Mouse (Mus musculus): ENCODE data around the gene Msl1.

Msl1 gene

GRCm38 (mm10) chr11:98839402-98839801 is 44.1 kb downstream of the Msl1 start:
- no peak for DNase-seq (ENCODE audit: low spot score)

DNA sequence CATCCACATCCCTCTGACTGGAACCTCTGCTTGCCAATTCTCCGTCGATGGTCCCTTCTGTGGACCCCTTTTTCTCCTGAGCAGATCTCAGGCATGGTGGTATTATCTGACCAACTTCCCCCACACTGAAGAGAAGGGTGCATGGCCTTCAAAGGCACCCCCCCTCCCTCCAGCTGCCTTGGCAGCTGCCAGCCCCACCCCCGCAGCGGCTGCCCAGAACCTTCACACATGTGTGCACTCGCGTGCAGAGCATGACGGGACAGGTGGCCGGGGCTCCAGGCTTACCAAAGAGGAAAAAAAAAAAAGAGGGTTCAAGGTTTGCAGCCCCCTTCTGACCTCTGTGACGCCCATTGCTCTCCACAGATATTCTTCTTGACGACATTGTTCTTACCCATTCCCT is 44.6 kb downstream of the Msl1 start:
- DNase-seq (ENCODE audit: low spot score), result no peak

DNA sequence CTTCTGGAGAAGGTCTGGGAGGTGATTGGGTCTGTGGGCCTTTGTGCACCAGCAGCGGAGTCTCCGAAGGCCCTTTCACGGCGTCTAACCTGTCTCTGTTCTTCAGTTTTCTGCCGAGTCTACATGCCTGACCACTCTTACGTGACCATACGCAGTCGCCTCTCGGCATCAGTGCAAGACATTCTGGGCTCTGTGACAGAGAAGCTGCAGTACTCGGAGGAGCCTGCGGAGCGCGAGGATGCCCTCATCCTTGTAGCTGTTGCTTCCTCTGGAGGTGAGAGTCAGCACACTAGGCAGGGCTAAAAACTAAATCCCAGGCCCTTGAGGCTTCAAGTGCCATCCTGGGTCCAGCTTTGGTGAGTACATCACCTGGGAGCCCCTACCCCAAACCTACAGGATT is 50.7 kb downstream of the Msl1 start:
- no peak for DNase-seq (ENCODE audit: low spot score)

DNA sequence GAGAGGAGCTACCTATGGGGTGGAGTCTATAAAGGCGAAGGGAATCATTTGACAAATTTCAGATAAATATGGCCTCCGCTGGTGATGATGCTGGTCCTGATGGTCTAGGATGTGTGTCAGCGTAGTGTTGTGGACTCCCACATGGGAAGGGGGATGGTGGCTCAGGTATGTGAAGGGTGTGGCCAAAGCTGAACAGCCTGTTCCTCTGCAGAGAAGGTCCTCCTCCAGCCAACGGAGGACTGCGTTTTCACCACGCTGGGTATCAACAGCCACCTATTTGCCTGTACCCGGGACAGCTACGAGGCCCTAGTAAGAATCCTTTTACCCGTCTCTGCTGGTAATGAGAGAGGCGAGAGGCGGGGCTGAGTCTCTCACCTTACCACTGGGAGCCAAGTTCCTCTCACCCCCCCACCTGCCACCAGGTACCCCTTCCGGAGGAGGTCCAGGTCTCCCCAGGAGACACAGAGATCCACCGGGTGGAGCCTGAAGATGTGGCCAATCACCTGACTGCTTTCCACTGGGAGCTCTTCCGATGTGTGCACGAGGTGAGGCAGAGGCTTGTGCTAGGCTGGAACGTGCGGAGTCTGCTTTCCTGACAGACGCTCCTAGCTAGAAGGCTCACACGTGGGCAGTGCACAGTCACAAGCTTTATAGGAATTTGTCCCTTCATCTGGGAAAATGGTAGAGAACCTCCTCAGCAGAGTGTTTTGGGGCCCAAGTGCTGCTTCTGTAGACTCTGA is 51.7 kb downstream of the Msl1 start:
- no peak for DNase-seq (ENCODE audit: low spot score)

DNA sequence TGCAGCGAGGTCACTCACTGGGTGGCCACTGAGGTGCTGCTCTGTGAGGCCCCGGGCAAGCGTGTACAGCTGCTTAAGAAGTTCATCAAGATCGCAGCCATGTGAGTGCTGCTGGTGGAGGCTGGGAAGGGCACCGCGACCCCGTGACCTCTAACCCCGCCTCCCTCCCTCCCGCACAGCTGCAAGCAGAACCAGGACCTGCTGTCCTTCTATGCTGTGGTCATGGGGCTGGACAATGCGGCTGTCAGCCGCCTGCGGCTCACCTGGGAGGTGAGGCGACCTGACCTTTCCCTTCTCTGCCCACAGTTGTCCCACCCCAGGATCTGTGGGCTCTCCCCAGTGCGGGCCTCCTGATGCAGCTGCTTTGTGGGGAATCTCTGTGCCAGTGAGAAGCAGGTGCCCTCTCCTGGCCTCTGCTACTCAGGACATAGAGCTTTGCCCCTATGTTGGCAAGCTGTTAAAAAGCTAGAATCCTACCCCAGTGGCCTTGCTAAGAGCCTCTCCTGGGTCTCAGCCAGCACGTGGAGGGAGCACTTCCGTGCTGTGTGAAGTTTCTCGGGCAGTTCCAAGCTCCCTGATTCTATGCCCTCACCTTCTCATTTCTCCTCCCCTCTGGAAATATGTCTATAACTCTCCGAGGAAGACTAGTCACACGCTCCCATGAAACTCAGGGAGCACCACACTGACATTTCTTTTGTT is 54.0 kb downstream of the Msl1 start:
- DNase-seq (ENCODE audit: low spot score), result no peak

DNA sequence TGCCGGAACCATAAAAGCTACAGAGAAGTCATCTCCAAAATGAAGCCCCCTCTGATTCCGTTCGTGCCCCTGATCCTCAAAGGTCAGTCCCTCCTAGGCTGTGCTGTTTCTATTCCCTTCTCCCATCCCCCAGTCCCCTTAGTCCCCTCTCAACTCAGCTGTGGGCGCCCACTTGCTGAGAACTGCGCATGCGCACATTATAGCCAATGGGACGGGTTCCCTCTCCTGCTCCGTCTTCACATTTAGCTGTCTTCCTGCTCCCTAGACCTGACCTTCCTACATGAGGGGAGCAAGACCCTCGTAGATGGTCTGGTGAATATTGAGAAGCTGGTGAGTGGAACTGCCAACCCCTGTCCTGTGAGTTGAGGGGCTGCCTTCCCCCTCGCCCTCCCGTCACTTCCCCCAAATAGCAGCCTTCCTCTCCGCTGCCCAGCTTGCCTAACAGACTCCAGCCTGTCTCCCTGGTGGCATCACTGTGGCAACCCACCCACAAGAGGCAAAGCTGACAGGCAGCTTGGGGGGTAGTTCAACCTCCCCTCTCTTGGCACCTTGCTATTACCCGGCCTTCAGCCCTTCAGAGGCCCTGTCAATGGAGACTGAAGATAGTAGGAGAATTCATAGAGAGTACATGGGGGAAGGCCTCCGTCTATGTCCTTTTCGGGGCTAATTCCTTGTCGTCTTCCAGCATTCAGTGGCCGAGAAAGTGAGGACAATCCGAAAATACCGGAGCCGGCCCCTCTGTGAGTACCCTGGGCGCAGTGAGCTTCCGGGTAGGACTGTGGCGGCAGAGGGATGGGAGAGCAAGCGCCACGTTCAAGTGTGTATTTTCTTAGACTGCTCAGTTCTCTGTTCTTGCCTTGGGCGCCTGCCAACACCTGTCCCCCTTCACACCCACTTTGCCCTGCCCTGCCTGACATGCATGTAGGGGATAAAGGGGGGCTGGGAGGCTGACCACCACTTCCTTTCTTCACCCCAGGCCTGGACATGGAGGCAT is 55.1 kb downstream of the Msl1 start:
- no peak for DNase-seq (ENCODE audit: low spot score)

DNA sequence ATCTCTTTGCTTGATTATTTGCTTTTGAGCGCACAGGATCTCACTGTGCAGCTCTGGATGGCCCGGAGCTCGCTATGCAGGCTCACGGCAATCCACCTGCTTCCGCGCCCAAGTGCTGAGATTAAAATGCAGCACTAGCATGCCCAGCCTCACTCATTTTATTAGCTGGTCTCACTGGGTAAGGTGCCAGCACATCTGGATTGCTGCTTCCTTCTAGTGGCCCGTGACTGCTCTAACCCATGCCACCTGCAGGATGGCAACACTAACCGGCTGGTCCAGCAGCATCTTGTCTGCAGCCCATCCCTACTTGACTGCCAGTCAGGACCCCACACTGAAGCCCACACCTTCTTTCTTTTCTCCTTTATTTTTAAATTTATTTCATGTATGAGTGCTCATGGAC is 58.8 kb downstream of the Msl1 start:
- DNase-seq (ENCODE audit: low spot score), result no peak

GRCm38 (mm10) chr11:98854659-98855058 is 59.3 kb downstream of the Msl1 start:
- DNase-seq (ENCODE audit: low spot score), result no peak

Data from layer of hippocampus, adult 11-12 months (tissue).